Mouse (Mus musculus): Measurements from ENCODE around the gene Sema4d.

The Sema4d gene

GRCm38 (mm10) chr13:51727364-51727763 lies 66.2 kb downstream of the Sema4d start:
- no peak for DNase-seq (ENCODE audit: low spot score in 2 of 2)

DNA sequence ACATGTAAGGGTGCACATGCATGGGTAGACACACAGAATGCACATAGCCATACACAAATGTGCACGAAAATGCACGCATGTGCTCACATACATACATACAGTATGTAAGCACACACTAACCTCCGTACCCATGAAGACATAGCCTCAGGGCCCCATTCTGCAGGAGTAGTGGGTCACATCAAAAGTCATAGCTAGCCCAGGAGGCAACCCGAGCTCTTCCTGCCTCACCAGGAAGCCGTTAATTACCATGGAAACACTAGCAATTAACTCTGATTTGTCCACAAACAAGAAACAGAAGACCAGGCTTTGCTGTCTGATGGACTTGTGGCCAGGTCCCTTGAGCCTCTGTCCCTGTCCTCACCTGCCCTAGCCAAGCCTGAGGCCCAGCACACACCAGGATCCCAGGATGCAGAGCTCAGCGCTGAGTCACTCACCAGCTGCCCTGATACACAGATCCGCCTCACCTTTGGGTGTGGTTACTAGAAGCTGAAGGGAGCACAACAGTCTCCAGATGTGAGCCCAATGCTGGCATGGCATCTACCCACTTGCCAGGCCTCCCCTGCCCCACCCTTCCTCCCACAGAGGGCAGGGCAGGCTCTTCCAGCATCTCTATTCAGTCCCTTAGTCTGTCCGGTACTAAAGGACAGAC lies 67.5 kb downstream of the Sema4d start:
- DNase-seq (ENCODE audit: low spot score in 2 of 2) = no peak

DNA sequence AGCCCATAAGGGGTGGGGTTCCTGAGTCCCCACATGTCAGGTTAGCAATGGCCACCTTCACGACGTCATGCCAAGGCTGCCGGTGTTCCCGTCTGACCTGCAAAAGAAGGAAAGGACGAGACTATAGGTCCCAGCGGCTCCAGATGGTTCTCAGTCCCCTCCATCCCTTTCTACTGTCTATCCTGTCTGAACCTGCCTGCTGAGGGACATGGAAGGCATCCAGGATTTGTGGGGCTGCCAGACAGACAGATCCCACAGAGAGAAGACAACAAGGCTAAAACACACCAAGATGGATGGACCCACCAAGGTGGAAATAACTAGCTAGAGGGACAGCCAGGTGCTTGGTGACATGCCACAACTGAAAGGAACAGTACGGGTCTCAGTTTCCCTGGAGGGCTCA lies 68.1 kb downstream of the Sema4d start:
- no peak for DNase-seq (ENCODE audit: low spot score in 2 of 2)

- DNase-seq (ENCODE audit: low spot score in 2 of 2) = no peak
Observed at GRCm38 (mm10) chr13:51724566-51724965, 69.0 kb downstream of the Sema4d start.

GRCm38 (mm10) chr13:51723114-51723513 lies 70.4 kb downstream of the Sema4d start:
- no peak for DNase-seq (ENCODE audit: low spot score in 2 of 2)

GRCm38 (mm10) chr13:51720556-51720955 lies 73.0 kb downstream of the Sema4d start:
- DNase-seq (ENCODE audit: low spot score in 2 of 2) = no peak

- DNase-seq (ENCODE audit: low spot score in 2 of 2) = no peak
Observed at GRCm38 (mm10) chr13:51719256-51719655, 74.3 kb downstream of the Sema4d start.

DNA sequence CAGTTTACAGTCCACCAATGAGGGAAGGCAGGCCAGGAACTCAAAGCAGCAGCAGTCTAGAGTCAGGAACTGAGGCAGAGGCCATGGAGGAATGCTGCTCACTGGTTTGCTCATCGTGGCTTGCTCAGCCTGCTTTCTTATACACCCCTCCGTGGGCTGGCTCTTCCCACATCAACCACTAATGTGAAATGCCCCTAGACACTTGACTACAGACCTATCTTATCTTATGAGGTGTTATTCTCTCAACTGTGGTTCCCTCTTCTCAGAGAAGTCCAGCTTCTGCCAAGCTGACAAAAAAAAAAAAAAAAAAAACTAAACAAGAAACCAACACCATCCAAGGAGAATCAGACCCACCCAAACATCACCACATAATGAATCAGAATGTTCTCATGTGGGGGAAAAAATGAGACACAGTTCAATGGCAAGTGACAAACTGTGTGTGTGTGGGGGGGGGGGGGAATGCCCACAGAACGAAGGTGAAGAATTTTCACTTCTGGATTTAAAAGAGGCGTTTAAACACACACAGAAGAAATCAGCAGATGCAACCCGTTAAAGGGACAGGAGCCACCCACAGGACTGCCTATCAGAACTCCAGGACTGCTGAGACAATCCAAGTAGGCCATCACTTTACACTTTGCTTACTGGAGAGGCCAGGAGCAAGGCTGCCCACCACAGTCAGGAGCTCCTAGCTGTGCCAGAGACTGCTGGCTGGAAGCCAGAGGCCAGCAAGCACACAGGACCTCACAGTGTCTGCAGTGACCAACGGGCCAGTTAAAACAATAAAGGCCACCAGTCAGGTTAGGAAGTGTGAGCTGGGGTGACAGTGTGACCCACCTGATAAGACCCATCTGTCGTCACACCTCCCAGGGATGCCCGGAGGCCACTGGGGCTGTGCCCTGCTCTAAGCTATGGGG lies 76.9 kb downstream of the Sema4d start:
- DNase-seq (ENCODE audit: low spot score in 2 of 2) = no peak

GRCm38 (mm10) chr13:51712022-51712421 lies 81.5 kb downstream of the Sema4d start:
- DNase-seq (ENCODE audit: low spot score in 2 of 2) = no peak

DNA sequence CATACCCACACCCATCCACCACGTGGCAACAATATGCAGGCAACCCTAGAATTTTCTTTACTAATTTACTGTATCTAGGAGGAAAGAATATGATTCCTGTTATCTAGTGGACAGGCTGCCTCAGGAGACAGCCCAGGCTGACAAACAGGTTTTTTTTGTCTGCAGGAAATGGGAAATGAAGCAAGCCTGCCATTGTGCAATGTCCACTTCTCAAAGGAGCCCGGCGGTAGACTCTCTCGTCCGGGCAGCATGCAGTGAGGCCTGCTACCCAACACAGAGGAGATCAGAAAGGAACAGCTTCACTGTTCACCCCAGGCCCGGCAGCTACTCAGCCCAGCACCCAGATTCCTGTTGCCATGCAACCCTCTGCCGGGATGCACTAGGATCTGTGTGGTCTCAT lies 82.8 kb downstream of the Sema4d start:
- no peak for DNase-seq (ENCODE audit: low spot score in 2 of 2)

DNA sequence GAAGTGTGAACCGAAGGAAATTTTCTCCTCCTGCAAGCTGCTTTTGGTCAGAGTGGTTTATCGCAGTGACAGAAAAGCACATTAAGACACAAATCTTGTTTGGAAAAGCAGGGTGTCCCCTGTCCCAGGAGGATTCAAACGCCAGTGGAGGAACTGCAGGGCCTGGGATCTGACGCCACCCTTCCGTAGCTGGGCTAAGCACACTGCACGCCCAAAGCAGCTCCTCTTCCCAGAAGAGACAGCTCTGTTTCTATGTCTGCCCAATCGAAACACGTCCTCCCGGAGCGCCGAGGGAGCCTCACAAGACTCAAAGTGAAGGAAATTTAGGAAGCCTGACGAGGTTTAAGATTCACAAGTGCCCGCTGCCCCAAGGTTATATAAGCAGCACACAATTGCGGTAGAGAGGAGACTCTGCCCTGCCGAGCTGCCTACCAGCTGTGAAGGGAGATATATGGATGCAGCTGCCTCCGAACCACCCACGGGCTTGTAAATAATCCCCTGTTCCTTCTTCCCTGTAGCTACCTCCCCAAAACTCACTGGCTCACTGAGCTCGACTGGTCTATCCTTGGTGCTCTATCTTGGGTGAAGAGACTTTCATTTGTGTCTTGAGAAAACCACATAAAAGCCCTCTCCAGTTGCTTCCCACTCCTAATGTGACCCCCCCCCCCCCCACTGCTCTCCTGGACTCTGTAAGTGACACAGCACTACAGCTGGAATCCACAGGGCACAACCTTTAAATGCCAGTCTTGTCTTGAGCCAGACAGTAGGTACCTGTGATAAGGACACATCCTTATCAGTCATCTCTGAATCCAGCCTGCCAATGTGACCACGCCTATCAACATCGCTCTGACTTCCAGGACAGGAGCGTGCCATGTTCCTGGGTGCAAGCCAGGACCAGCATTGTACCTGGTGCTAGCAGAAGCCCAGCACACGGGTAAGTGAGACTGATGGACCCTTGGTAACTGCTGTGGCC lies 87.4 kb downstream of the Sema4d start:
- no peak for DNase-seq (ENCODE audit: low spot score in 2 of 2)

- DNase-seq (ENCODE audit: low spot score in 2 of 2) = no peak
Observed at GRCm38 (mm10) chr13:51703893-51704292, 89.7 kb downstream of the Sema4d start.

- DNase-seq (ENCODE audit: low spot score in 2 of 2) = no peak
Observed at GRCm38 (mm10) chr13:51698318-51698717, 95.2 kb downstream of the Sema4d start.

GRCm38 (mm10) chr13:51697897-51698296 lies 95.7 kb downstream of the Sema4d start:
- no peak for DNase-seq (ENCODE audit: low spot score in 2 of 2)

GRCm38 (mm10) chr13:51697455-51697854 lies 96.1 kb downstream of the Sema4d start:
- no peak for DNase-seq (ENCODE audit: low spot score in 2 of 2)

DNA sequence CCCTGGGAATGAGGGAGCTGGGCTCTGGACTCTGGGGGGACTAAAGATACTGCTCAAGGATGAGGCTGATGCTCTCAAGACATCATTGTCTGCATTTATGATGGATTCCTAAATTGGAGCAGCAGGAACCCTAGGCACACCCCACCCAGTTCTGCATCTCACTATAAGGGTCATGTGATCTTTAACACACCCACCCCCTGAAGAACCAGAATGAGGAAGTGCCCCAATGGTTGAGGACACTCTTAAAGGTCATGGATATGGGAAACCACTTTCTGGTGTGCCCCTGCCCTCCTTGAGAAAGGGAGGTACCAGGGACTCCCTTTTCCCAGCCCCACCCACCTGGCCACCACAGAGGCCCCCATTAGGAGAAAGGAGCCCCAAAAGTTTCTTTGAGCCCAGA lies 97.1 kb downstream of the Sema4d start:
- DNase-seq (ENCODE audit: low spot score in 2 of 2) = no peak

DNA sequence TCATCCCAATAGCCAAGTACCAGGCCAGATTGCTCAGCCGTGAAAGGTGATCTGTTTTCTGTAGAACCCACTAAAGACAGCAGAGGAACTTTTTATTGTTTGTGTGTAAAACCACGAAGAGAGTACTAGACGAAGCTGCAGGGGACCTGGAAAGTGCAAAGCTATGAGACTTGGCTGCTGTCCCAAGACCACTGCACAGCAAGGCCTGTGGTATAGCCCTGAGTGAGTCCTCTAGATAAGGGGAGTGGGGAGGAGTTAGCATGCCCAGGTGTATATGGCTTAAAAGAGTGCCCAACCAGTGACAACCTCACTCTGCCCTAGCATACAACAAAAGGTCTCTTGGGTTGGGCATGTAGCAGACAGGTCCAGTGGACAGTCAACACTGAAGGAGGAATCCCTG lies 104.9 kb downstream of the Sema4d start:
- DNase-seq (ENCODE audit: low spot score in 2 of 2) = no peak

GRCm38 (mm10) chr13:51686966-51687365 lies 106.6 kb downstream of the Sema4d start:
- DNase-seq (ENCODE audit: low spot score in 2 of 2) = no peak

DNA sequence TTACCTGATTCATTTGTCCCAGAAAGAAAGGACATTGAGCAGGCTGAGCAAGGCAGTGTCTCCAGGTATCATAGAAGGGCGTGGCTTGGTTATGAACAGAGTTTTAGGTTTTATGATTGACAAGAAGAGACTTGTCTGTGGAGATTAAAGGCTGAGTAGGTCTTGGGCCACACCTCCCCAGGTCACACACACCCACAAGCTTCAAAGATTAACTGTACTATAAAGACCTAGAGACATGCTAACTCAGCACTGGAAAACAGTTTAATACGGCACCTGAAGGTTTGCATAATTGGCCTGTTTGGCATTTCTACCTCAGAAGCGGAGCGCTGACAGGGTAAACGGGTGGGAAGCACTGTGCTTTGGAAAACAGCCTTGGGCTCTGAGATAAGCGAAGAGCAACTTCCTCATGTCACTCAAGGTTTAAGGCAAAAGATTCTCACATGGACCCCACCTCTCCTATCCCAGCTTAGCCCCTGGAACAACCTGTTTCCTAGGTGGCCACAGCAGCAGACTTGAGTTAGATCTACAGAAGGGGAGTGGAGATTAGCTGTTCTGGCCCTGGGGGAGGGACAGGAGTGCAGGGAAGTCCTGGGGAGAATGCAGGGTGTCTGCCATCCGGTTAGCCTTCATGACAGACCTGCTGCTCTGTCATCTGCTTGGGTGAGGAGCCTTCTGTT lies 108.1 kb downstream of the Sema4d start:
- no peak for DNase-seq (ENCODE audit: low spot score in 2 of 2)

DNA sequence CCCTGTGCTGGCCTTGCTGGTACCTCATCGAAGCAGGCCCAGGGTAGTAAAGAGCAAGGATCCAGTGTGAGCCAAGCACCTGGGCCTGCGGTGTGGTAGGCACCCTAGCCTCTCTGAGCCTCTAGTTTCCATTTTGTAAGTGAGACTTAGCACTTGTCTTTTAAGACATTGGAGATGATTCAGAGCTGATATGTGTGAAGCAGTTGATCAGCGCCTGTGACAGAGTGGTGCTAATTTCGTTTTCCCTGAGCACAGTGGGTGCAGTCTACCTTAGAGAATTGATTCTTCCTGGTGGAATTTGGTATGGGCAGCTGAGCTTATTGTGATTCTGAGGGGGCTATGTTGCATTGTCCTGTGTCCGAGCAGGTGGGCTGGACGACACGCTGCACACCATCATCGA lies 111.9 kb downstream of the Sema4d start:
- no peak for DNase-seq (ENCODE audit: low spot score in 2 of 2)

- no peak for DNase-seq (ENCODE audit: low spot score in 2 of 2)
Observed at GRCm38 (mm10) chr13:51681076-51681475, 112.5 kb downstream of the Sema4d start.
